Mouse (Mus musculus): ENCODE results near the gene Pbx2.

DNA sequence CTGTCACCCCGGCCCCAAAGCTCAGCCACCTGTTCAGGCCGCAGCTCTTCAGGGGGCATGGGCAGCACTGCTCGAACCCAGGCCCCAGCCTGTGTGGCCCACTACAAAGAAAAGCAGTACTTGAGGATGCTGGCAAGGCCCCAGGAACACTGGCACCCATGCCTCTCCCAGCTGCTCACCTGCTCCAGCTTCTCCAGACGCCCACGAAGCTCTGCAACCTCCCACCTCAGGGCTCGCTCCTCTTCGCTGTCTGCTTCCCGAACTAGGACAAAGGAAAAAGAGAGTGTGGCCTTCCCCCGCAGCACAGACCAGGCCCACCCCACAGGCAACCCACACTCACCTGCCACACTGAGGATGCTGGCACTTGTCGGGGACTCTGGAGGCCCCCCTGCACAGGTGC lies 22.8 kb downstream of the Pbx2 start:
- TF ChIP-seq CTCF (IDR thresholded peaks at IDR 0.05; ENCODE audit: insufficient read depth, low read length) = no peak
- no peak for TF ChIP-seq POLR2A (IDR thresholded peaks at IDR 0.05; ENCODE audit: borderline replicate concordance, extremely low read depth, low read depth, low read length)

All from lung, adult 2 months (tissue).